Mouse (Mus musculus) embryonic stem cell, embryonic (primary cell): ENCODE results near the gene Cybrd1.

Experiments used
- CTCF ChIA-PET, 4 experiments: fragments of 300-600 bp in 2 of 4; fragments of 350-600 bp in 2 of 4; sonication (Branson Sonifier 250); formaldehyde crosslinking; loops; one replicate each; lab custom pipeline; 2022; ENCODE audit warnings: inconsistent platforms in 2 of 4; lab: Charles Lee
- POLR2A ChIA-PET, 4 experiments: fragments of 300-600 bp in 2 of 4; fragments of 350-600 bp in 2 of 4; sonication (Branson Sonifier 250); formaldehyde crosslinking; loops; one replicate each; lab custom pipeline; 2022; ENCODE audit warnings: antibody characterized with exemption in 4 of 4, inconsistent platforms in 1 of 4; lab: Charles Lee

Gene Cybrd1

GRCm38 (mm10) chr2:71180566-71181217, 63.0 kb downstream of the Cybrd1 start:
- ChIA-PET POLR2A (interaction anchor here in 3 of 4 experiments (0.5 to 2.8 kb wide), 34 partner anchors 8 to 614 kb away, joined by 3 to 13 read pairs (median 3); partner anchors contain the start of gene Dync1i2 (in 2 of the 3)), CTCF (interaction anchor here in 3 of 4 experiments (0.6 to 1.4 kb wide), 5 partner anchors 25 to 336 kb away, joined by 3 to 6 read pairs (median 3); partner anchors contain the start of gene Dync1i2 (in 1 of the 3))

- ChIA-PET CTCF (no interaction called here), POLR2A (interaction anchor here in 2 of 4 experiments (0.7 to 2.7 kb wide), 5 partner anchors 10 to 168 kb away, joined by 3 to 10 read pairs (median 4); partner anchors contain the start of gene Dync1i2 (in 1 of the 2))
Measured at GRCm38 (mm10) chr2:71187950-71188349, 70.2 kb downstream of the Cybrd1 start.

- CTCF ChIA-PET = interaction anchor here in 1 of 4 experiments (1.0 kb wide), 1 partner anchor 23 kb away, joined by 4 read pairs; the partner anchor contains the start of gene Dync1i2
- POLR2A ChIA-PET = interaction anchor here in 3 of 4 experiments (0.6 to 2.7 kb wide), 20 partner anchors 8 to 1046 kb away, joined by 3 to 10 read pairs (median 4); partner anchors contain the start of gene Dync1i2 (in 2 of the 3)
Measured at GRCm38 (mm10) chr2:71188861-71189260, 71.1 kb downstream of the Cybrd1 start.

GRCm38 (mm10) chr2:71191391-71192194, 73.9 kb downstream of the Cybrd1 start:
- ChIA-PET POLR2A (interaction anchor here in 2 of 4 experiments (0.7 to 2.3 kb wide), 11 partner anchors 11 to 176 kb away, joined by 3 to 18 read pairs (median 4); partner anchors contain the start of genes Dync1i2 (in 2 of the 2) and Slc25a12 (in 1 of the 2)), CTCF (interaction anchor here in 3 of 4 experiments (0.6 to 1.2 kb wide), 4 partner anchors 29 to 532 kb away, joined by 3 to 7 read pairs (median 4); no protein-coding TSS in a partner anchor)

GRCm38 (mm10) chr2:71192195-71192807, 74.6 kb downstream of the Cybrd1 start:
- POLR2A ChIA-PET = interaction anchor here in 2 of 4 experiments (0.7 to 2.3 kb wide), 12 partner anchors 11 to 175 kb away, joined by 3 to 18 read pairs (median 4); partner anchors contain the start of genes Dync1i2 (in 2 of the 2) and Slc25a12 (in 1 of the 2)
- CTCF ChIA-PET = interaction anchor here in 3 of 4 experiments (0.6 to 1.2 kb wide), 5 partner anchors 29 to 965 kb away, joined by 3 to 7 read pairs (median 3); no protein-coding TSS in a partner anchor
